Mouse (Mus musculus) liver, embryonic 14.5 days (tissue): Measurements from ENCODE around the gene Esrrg. TPM values are rescaled to one million over a fixed set of nuclear protein-coding genes. Genes with fewer than 3 reads are reported as not detected.

Source experiments
- ATAC-seq: fragments of 200-750 bp; cut with Nextera tagmentation; 2 replicates; pipeline ENCODE4 v1.8.0; 2017; ENCODE audit warnings: moderate number of reproducible peaks, mild to moderate bottlenecking, moderate library complexity; ENCODE audit not compliant: insufficient read depth
- DNase-seq, 3 experiments: peaks; one replicate each; pipeline ENCODE4 v3.0.0-alpha.2; 2012 to 2013; ENCODE audit warnings: low read depth in 3 of 3, low spot score in 3 of 3
- H3K27ac ChIP-seq: fragments of 300-500 bp; sonication (generic); 2 replicates; pipeline ENCODE4 v1.5.1; 2014; ENCODE audit warnings: moderate library complexity, mild to moderate bottlenecking, control low read depth, inconsistent platforms
- H3K27me3 ChIP-seq: fragments of 300-500 bp; sonication (generic); 2 replicates; pipeline ENCODE4 v1.6.1; 2014; ENCODE audit warnings: mild to moderate bottlenecking, low read length, moderate library complexity; ENCODE audit not compliant: control insufficient read depth, insufficient read depth
- H3K36me3 ChIP-seq: fragments of 300-500 bp; sonication (generic); replicated peaks from 2 replicates; pipeline ENCODE4 v1.6.1; 2014; ENCODE audit warnings: low read depth; ENCODE audit not compliant: control insufficient read depth, insufficient read depth
- H3K4me1 ChIP-seq, 2 experiments: fragments of 200-500 bp in 1 of 2; fragments of 300-500 bp in 1 of 2; sonication (generic) in 1 of 2; replicated peaks; 2 replicates each; pipeline ENCODE4 v1.6.1; 2012 to 2014; ENCODE audit warnings: antibody characterized with exemption in 1 of 2, inconsistent platforms in 1 of 2, low read length in 1 of 2; ENCODE audit not compliant: control insufficient read depth in 2 of 2, insufficient read depth in 2 of 2
- H3K4me2 ChIP-seq: fragments of 300-500 bp; sonication (generic); 2 replicates; pipeline ENCODE4 v1.6.1; 2014; ENCODE audit warnings: low read depth, mild to moderate bottlenecking, control low read depth, moderate library complexity
- H3K4me3 ChIP-seq, 2 experiments: fragments of 200-500 bp in 1 of 2; fragments of 300-500 bp in 1 of 2; sonication (generic) in 1 of 2; 2 replicates each; pipeline ENCODE4 v1.5.1; 2012 to 2014; ENCODE audit warnings: low read depth in 2 of 2, low read length in 2 of 2, mild to moderate bottlenecking in 2 of 2, control low read depth in 1 of 2, inconsistent platforms in 1 of 2, moderate library complexity in 1 of 2; ENCODE audit not compliant: insufficient read depth in 1 of 2
- H3K9ac ChIP-seq: fragments of 300-500 bp; sonication (generic); replicated peaks from 2 replicates; pipeline ENCODE4 v1.6.1; 2014; ENCODE audit warnings: mild to moderate bottlenecking, control low read depth, moderate library complexity
- H3K9me3 ChIP-seq: fragments of 300-500 bp; sonication (generic); 2 replicates; pipeline ENCODE4 v1.6.1; 2016; ENCODE audit warnings: low read length, mixed read lengths; ENCODE audit not compliant: control insufficient read depth
- CTCF ChIP-seq: IDR thresholded peaks from 2 replicates; pipeline ENCODE4 v1.5.1; 2016; ENCODE audit warnings: antibody characterized with exemption, low read depth, control low read depth
- EP300 ChIP-seq: IDR thresholded peaks from 2 replicates; pipeline ENCODE4 v1.6.1; 2016; ENCODE audit warnings: antibody characterized with exemption, low read depth
- WGBS: fragments of 180-500 bp; shearing (Covaris S2); extraction: QIAGEN DNeasy Blood & Tissue Kit; methylation state at CpG from one replicate; pipeline ENCODE4 v1.1.7; 2014; ENCODE audit not compliant: insufficient replicate concordance; 5-methylcytosine and 5-hydroxymethylcytosine counted together
- polyA plus RNA-seq, 2 experiments: library from polyadenylated mRNA; depleted of rRNA in 1 of 2; stranded (reverse) in 1 of 2; unstranded in 1 of 2; fragments of >200 nt; fragmentation: Nextera tagmentation in 1 of 2; extraction: Ambion mirVana in 1 of 2; gene quantifications; 2 replicates each; pipeline versions ENCODE4 v1.2.1 to v1.2.3; 2012 to 2014

Esrrg gene
- polyA plus RNA-seq (2012; rRNA removed), result 0.03 and 0.05 TPM in 2 replicates
- polyA plus RNA-seq (2014; fragmentation: Nextera tagmentation; extraction: Ambion mirVana), result 0.03 and 0.05 TPM in 2 replicates

GRCm38 (mm10) chr1:187608261-187608921 lies at the start of gene Esrrg:
TSS of gene Esrrg (plus strand) at chr1:187608791.
- no peak within 1 kb of the TSS for H3K9ac ChIP-seq
- no peak within 1 kb of the TSS for H3K27ac ChIP-seq
- peak within 1 kb of the TSS; percentile 59 for H3K4me2 ChIP-seq
- ATAC-seq, result no peak
- TF ChIP-seq CTCF (no peak), EP300 (no peak)
- H3K9me3 ChIP-seq, result no peaks in the 10 kb centered on the region
- DNase-seq, result no peak
- peaks cover 62% of the 10 kb centered on the region for H3K27me3 ChIP-seq
- H3K4me3 ChIP-seq, result peak within 1 kb of the TSS in 1 of 2 experiments; percentile 37; a peak in 2 of 4 replicates
- WGBS, result 2% methylated on average over 21 of the region's 21 CpGs
- H3K36me3 ChIP-seq, result no peaks in the 10 kb centered on the region
- H3K4me1 ChIP-seq, result no peaks in the 10 kb centered on the region

- no peaks in the 10 kb centered on the region for H3K36me3 ChIP-seq
- no peak for TF ChIP-seq EP300
- TF ChIP-seq CTCF, result no peak
Measured at GRCm38 (mm10) chr1:187583982-187584381, 24.6 kb upstream of the Esrrg start.

GRCm38 (mm10) chr1:187586541-187587075 lies 22.0 kb upstream of the Esrrg start:
- H3K9ac ChIP-seq, result no peak overlapping the region
- 60% methylated on average over 8 of the region's 8 CpGs for WGBS
- no peak overlapping the region for H3K27ac ChIP-seq
- H3K36me3 ChIP-seq, result no peaks in the 10 kb centered on the region
- no peak for TF ChIP-seq CTCF
- no peak for TF ChIP-seq EP300
- H3K4me3 ChIP-seq, result no peak overlapping the region
- H3K27me3 ChIP-seq, result no peaks in the 10 kb centered on the region
- H3K4me1 ChIP-seq, result no peaks in the 10 kb centered on the region; a peak in 1 of 4 replicates
- DNase-seq (no peak), ATAC-seq (no peak)
- H3K9me3 ChIP-seq, result no peaks in the 10 kb centered on the region
- no peak overlapping the region for H3K4me2 ChIP-seq

More at GRCm38 (mm10) chr1:187583982-187584381, 24.6 kb upstream of the Esrrg start:
- no peaks in the 10 kb centered on the region for H3K27me3 ChIP-seq
- no peak overlapping the region for H3K9ac ChIP-seq
- H3K4me3 ChIP-seq, result no peak overlapping the region
- no peaks in the 10 kb centered on the region for H3K9me3 ChIP-seq
- H3K4me1 ChIP-seq, result no peaks in the 10 kb centered on the region; a peak in 1 of 4 replicates
- no peak overlapping the region for H3K4me2 ChIP-seq
- DNase-seq, result no peak
- no peak for ATAC-seq
- no peak overlapping the region for H3K27ac ChIP-seq

- no peak for DNase-seq
- Histone ChIP-seq H3K4me2 (no peak overlapping the region), H3K4me3 (no peak overlapping the region), H3K4me1 (no peaks in the 10 kb centered on the region), H3K9me3 (no peaks in the 10 kb centered on the region; the same call in 1 of the 2 replicates), H3K36me3 (no peaks in the 10 kb centered on the region), H3K27ac (no peak overlapping the region), H3K27me3 (peaks cover 43% of the 10 kb centered on the region), H3K9ac (no peak overlapping the region)
- ATAC-seq, result no peak
- WGBS, result 14% methylated on average over 2 of the region's 2 CpGs
- no peak for TF ChIP-seq EP300
- TF ChIP-seq CTCF, result no peak
Measured at GRCm38 (mm10) chr1:187602942-187603341, 5.6 kb upstream of the Esrrg start.

GRCm38 (mm10) chr1:187604063-187604484 lies 4.5 kb upstream of the Esrrg start:
- Histone ChIP-seq H3K27ac (no peak overlapping the region), H3K4me1 (no peaks in the 10 kb centered on the region), H3K36me3 (no peaks in the 10 kb centered on the region), H3K9ac (no peak overlapping the region), H3K9me3 (no peaks in the 10 kb centered on the region; the same call in 1 of the 2 replicates), H3K4me3 (no peak overlapping the region), H3K4me2 (no peak overlapping the region), H3K27me3 (peaks cover 54% of the 10 kb centered on the region)
- 4% methylated on average over 11 of the region's 11 CpGs for WGBS
- ATAC-seq (no peak), DNase-seq (no peak)
- no peak for TF ChIP-seq EP300
- no peak for TF ChIP-seq CTCF
